Mouse (Mus musculus) kidney, adult 2 months (tissue): Measurements from ENCODE around the gene Itgb4. TPM values are rescaled to one million over a fixed set of nuclear protein-coding genes. Genes with fewer than 3 reads are reported as not detected.
A peak's percentile ranks its signal among the peaks of the same experiment; 100 is the strongest.
"Not testable (repeated sequence)": the region's sequence is repeated elsewhere in the genome, so short reads cannot be mapped to it uniquely, and the experiment has no call there.

Source experiments
- DNase-seq: peaks from one replicate; pipeline ENCODE4 v3.0.0; 2021
- H3K27ac ChIP-seq: fragments of 200-500 bp; 2 replicates; pipeline ENCODE4 v1.5.1; 2012; ENCODE audit warnings: low read depth, low read length, control low read depth, inconsistent platforms; ENCODE audit not compliant: insufficient read depth
- H3K27me3 ChIP-seq: fragments of 200-500 bp; replicated peaks from 2 replicates; pipeline ENCODE4 v1.6.1; 2012; ENCODE audit warnings: mild to moderate bottlenecking, moderate library complexity, low read length, inconsistent platforms; ENCODE audit not compliant: control insufficient read depth, insufficient read depth
- H3K36me3 ChIP-seq: fragments of 200-500 bp; 2 replicates; pipeline ENCODE4 v1.6.1; 2012; ENCODE audit warnings: mild to moderate bottlenecking, moderate library complexity, low read length, inconsistent platforms; ENCODE audit not compliant: control insufficient read depth, insufficient read depth
- H3K4me1 ChIP-seq: fragments of 200-500 bp; 2 replicates; pipeline ENCODE4 v1.6.1; 2011; ENCODE audit warnings: low read length; ENCODE audit not compliant: control insufficient read depth, insufficient read depth
- H3K4me3 ChIP-seq: fragments of 200-500 bp; 2 replicates; pipeline ENCODE4 v1.5.1; 2011; ENCODE audit warnings: mild to moderate bottlenecking, low read depth, low read length, control low read depth; ENCODE audit not compliant: insufficient read depth
- CTCF ChIP-seq: fragments of 200-500 bp; conservative IDR thresholded peaks from 2 replicates; pipeline ENCODE4 v1.5.1; 2011; ENCODE audit warnings: low read depth, mild to moderate bottlenecking, control low read depth, low read length, moderate library complexity, mixed read lengths; ENCODE audit not compliant: insufficient read depth, insufficient read length
- POLR2A ChIP-seq: fragments of 200-500 bp; IDR thresholded peaks from one replicate; pipeline ENCODE4 v1.6.1; 2011; ENCODE audit warnings: low read depth, low read length, control low read depth
- WGBS: fragments of 180-500 bp; shearing (Covaris S2); methylation state at CpG from one replicate; pipeline ENCODE4 v1.1.7; 2018; 5-methylcytosine and 5-hydroxymethylcytosine counted together
- polyA plus RNA-seq: library from polyadenylated mRNA; depleted of rRNA; stranded (reverse); fragments of >200 nt; gene quantifications from 2 replicates; pipeline ENCODE4 v1.2.3, GENCODE M21; 2012

Gene Itgb4
- polyA plus RNA-seq, 1 experiment, result 5.1 TPM

GRCm38 (mm10) chr11:116022256-116022780 is 47.8 kb downstream of the Itgb4 start:
- 11% methylated on average over 4 of the region's 4 CpGs for WGBS
- peaks cover 5% of the 10 kb centered on the region; the same call in 1 of the 2 replicates for H3K36me3 ChIP-seq
- no peaks in the 10 kb centered on the region for H3K4me1 ChIP-seq
- H3K27me3 ChIP-seq, result no peaks in the 10 kb centered on the region
- TF ChIP-seq POLR2A, result no peak
- no peak for TF ChIP-seq CTCF
- H3K27ac ChIP-seq, result no peak overlapping the region
- H3K4me3 ChIP-seq, result no peak overlapping the region
- no peak for DNase-seq

GRCm38 (mm10) chr11:116023074-116023770 is 48.7 kb downstream of the Itgb4 start:
- DNase-seq, H3K4me1 ChIP-seq, H3K36me3 ChIP-seq, H3K27ac ChIP-seq, H3K27me3 ChIP-seq: not testable (repeated sequence)
- under 1% methylated on average over 18 of the region's 18 CpGs for WGBS
- peak overlapping the region; percentile 73 for H3K4me3 ChIP-seq

- H3K4me1 ChIP-seq, result no peaks in the 10 kb centered on the region
- H3K36me3 ChIP-seq, result peaks cover 5% of the 10 kb centered on the region; the same call in 1 of the 2 replicates
- H3K27ac ChIP-seq, result peak overlapping the region; percentile 92
- H3K27me3 ChIP-seq, result no peaks in the 10 kb centered on the region
- TF ChIP-seq POLR2A, result no peak
- peak; percentile 57 for TF ChIP-seq CTCF
- H3K4me3 ChIP-seq, result peak overlapping the region; percentile 73
- under 1% methylated on average over 57 of the region's 57 CpGs for WGBS
- DNase-seq, result peak; percentile 81
These were observed 49.4 kb downstream of the Itgb4 start for GRCm38 (mm10) chr11:116023771-116024355.

- Histone ChIP-seq H3K27ac (peak overlapping the region; percentile 92), H3K36me3 (peaks cover 5% of the 10 kb centered on the region; the same call in 1 of the 2 replicates), H3K27me3 (no peaks in the 10 kb centered on the region), H3K4me1 (no peaks in the 10 kb centered on the region; the same call in 1 of the 2 replicates), H3K4me3 (peak overlapping the region; percentile 73)
- TF ChIP-seq CTCF (no peak), POLR2A (peak; percentile 100)
- peak; percentile 99 for DNase-seq
- WGBS, result under 1% methylated on average over 37 of the region's 37 CpGs
These were observed 49.9 kb downstream of the Itgb4 start for GRCm38 (mm10) chr11:116024356-116024808.

- Histone ChIP-seq H3K4me3 (no peak overlapping the region), H3K27me3 (no peaks in the 10 kb centered on the region), H3K36me3 (peaks cover 5% of the 10 kb centered on the region; the same call in 1 of the 2 replicates), H3K27ac (no peak overlapping the region), H3K4me1 (no peaks in the 10 kb centered on the region; the same call in 1 of the 2 replicates)
- TF ChIP-seq POLR2A (no peak), CTCF (no peak)
- no peak for DNase-seq
- 94% methylated on average over 3 of the region's 3 CpGs for WGBS
These were observed 50.7 kb downstream of the Itgb4 start for GRCm38 (mm10) chr11:116025056-116025845.

- peak; percentile 30 for DNase-seq
- TF ChIP-seq CTCF (no peak), POLR2A (no peak)
- WGBS, result 63% methylated on average over 4 of the region's 4 CpGs
- H3K36me3 ChIP-seq, result peaks cover 3% of the 10 kb centered on the region; the same call in 1 of the 2 replicates
- H3K4me1 ChIP-seq, result peaks cover 8% of the 10 kb centered on the region; the same call in 1 of the 2 replicates
- no peaks in the 10 kb centered on the region for H3K27me3 ChIP-seq
- peak within 1 kb of the TSS; percentile 60 for H3K27ac ChIP-seq
- no peak within 1 kb of the TSS; the same call in 1 of the 2 replicates for H3K4me3 ChIP-seq
These were observed 53.2 kb downstream of the Itgb4 start, which contains the start of gene H3f3b for GRCm38 (mm10) chr11:116027756-116028155. Gene H3f3b, minus strand, starts transcription at chr11:116027962.
